Mouse (Mus musculus): ENCODE data around the gene Abca3.
A peak's percentile ranks its signal among the peaks of the same experiment; 100 is the strongest.
"Not testable (repeated sequence)": the region's sequence is repeated elsewhere in the genome, so short reads cannot be mapped to it uniquely, and the experiment has no call there.

Abca3 gene

GRCm38 (mm10) chr17:24442107-24442506 is 90.4 kb downstream of the Abca3 start:
- DNase-seq (ENCODE audit: low spot score): no peak

- no peak for DNase-seq (ENCODE audit: low spot score)
These were observed 90.9 kb downstream of the Abca3 start, which contains the start of gene Dnase1l2 for GRCm38 (mm10) chr17:24442632-24443155. TSS of gene Dnase1l2 (minus strand) at chr17:24443105.

DNA sequence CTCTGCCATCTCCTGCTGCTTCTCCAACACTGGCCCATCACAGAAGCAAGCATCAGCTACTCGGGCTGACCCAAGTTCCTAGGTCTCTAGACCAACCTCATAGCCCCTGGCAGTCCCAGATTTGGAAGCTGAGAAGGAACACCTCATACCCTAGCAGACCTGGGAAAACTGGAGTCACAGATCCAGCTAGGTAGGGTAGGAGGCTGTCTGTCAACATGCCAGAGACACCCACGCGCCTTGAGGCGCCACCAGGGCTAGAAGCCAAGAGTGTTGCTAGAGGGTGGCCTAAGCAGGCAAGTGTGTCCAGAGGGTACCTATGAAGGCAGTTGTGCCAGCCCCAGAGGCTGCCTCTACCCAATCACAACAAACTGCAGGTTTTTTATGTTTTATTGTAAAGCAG is 91.7 kb downstream of the Abca3 start:
- DNase-seq (ENCODE audit: low spot score): no peak

DNA sequence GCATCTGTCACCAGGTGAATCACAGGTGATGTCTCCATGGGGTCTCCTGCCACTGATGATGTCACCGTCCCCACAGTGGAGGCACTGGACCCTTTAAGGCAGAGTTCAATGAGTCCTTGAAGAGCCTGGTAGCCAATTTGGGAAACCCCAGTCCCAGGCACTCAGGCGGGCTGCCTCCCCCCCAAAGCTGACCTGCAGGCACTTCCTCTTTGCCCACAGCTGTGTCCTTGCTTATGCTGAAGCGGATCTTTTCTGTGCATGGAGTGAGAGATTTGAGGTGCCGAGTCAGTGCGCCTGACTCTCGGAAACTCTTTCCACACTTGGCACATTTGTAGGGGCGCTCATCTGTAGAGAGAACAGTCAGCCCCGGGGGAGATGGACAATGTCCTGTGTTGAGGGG is 94.8 kb downstream of the Abca3 start:
- no peak for DNase-seq (ENCODE audit: low spot score)

GRCm38 (mm10) chr17:24449507-24449906 is 97.8 kb downstream of the Abca3 start:
- DNase-seq (ENCODE audit: low spot score): no peak

DNA sequence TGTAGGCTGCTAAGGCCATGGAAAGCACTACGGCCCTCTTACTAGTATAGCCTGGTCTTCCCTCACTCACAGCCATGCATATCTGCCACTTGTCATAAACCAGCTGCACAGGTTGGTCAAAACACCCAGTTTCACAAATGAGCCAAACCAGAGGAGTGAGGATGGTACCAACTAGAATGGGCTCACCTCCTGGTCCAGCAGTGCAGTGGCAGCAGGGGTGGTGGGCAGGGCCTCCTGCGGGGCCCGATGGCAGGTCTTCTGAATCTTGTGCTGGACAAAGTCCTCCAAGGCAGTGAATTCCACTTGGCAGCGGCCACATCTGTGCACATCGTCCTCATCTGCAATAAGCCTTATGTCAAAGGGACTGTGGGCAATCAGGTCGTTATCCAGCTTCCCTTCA is 99.5 kb downstream of the Abca3 start:
- DNase-seq (ENCODE audit: low spot score): no peak

DNA sequence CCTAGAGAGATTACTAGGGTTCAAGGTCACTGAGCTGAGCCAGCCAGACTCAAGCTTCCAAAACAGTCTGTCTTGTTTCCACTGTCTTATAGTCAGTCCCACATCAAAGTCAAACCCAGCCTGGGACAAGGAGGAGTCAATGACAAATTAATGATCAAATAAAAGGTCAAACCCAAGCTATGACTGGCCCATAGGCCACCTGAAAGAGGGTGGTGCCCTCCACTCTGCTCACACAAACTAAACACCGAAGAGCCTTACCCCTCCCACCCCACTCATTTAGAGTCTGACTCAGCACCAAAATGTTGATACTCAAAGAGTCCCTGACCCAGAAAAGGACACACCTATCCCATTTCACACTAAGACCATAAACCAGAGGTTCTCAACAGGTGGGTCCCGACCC is 101.6 kb downstream of the Abca3 start:
- DNase-seq (ENCODE audit: low spot score): no peak

GRCm38 (mm10) chr17:24454218-24454755 is 102.5 kb downstream of the Abca3 start:
- no peak for DNase-seq (ENCODE audit: low spot score)

DNA sequence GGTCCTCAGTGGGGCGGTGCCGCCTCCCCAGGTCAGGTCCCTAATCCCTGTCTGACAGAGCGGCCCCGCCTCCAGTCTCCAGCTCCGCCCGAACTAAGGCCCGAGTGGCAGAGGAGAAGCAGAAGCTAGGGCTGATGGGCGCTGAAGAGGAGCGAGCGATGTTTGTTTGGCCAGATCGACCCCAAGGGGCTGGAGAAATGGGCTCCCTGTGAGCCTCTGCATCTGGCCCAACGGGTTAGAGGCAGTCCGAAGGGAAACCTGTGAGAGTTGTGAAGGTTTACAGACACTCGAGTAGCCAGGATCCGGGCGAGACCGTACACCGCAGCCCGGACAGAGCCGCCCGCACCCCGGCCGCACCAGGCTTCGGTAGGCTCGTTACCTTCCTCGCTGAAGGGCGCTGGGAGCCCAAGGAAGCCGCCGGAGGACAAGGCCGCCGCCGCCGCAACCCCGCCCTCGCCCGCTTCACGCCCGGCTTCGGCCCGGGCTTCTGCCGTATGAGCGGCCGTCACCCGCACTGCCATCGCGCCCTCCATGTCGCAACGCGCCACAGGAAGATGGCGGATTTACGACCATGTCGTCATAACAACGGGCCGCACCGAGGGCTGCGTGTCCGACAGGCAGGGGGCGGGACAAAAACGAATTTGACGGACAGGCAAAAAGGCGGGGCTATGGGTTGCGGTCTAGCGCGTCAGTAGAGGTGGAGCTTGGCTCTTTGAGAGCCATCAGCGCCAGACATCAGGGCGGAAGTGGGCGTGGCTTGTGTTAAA is 103.2 kb downstream of the Abca3 start:
- peak; percentile 99 for DNase-seq (ENCODE audit: low spot score)

- DNase-seq (ENCODE audit: low spot score): not testable (repeated sequence)
These were observed 103.9 kb downstream of the Abca3 start for GRCm38 (mm10) chr17:24455523-24456206.
